Mouse (Mus musculus) heart, adult 2 months (tissue): Measurements from ENCODE around the gene Gm11236.
"Not testable (repeated sequence)": the region's sequence is repeated elsewhere in the genome, so short reads cannot be mapped to it uniquely, and the experiment has no call there.

Source experiments
- CTCF ChIP-seq: fragments of 200-600 bp; IDR thresholded peaks from 2 replicates; pipeline ENCODE4 v1.8.1; 2022; ENCODE audit warnings: antibody characterized with exemption, mild to moderate bottlenecking, moderate library complexity
- EP300 ChIP-seq: fragments of 200-500 bp; IDR thresholded peaks from 2 replicates; pipeline ENCODE4 v1.6.1; 2011; ENCODE audit warnings: low read depth, low read length, control low read depth; ENCODE audit not compliant: insufficient read depth
- POLR2A ChIP-seq: fragments of 200-500 bp; IDR thresholded peaks from 2 replicates; pipeline ENCODE4 v1.6.1; 2011; ENCODE audit warnings: mild to moderate bottlenecking, low read depth, low read length, control low read depth; ENCODE audit not compliant: insufficient read depth

DNA sequence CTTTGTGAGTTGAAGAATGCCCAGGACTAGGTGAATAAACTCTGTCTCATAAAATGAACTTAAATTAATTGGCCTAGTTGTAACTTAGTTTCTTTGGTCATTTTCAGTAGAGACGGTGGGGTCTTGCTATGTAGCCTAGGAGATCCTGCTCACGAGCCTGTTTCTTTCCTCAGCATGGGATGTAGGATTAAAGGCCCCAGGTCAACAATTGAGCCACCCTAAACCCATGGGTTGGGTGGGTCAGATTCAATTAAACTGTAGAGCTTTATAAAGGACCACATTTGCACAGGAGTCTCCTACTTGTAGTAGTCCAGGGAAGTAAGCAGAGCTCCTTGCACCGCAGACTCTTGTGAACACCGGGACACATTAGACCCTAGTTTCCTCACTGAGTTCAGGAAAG is at the start of gene Gm11236:
- TF ChIP-seq CTCF, EP300, POLR2A: not testable (repeated sequence)
